Mouse (Mus musculus): ENCODE measurements around the gene Tas2r143. TPM values are rescaled to one million over a fixed set of nuclear protein-coding genes. Genes with fewer than 3 reads are reported as not detected.

The Tas2r143 gene
- polyA plus RNA-seq, 1 experiment from 2014 or later = not detected

DNA sequence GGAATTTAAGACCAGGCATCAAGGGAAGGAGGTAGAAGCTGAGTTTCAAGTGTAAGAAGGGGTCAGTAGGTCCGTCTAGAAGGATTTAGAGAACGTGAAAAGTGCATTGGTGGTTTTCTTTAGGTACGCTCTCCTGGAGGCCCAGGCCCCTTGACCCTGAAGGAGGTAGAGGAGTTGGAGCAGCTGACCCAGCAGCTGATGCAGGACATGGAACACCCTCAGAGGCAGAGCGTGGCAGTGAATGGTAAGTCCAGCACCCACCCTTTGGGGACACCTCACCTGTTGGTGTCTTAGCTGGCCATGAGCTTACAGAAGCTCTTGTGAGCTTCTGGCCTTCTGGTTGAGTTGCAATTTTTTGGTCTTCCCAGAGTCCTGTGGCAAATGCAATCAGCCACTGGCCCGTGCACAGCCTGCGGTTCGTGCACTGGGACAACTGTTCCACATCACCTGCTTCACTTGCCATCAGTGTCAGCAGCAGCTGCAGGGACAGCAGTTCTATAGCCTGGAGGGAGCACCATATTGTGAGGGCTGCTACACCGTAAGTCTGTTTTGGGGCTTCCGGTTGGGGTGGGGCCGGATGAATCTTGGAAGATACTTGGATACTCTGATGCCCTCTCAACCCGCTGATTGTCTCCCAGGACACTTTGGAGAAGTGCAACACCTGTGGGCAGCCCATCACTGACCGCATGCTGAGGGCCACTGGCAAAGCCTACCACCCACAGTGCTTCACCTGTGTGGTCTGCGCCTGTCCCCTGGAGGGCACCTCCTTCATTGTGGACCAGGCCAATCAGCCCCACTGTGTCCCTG, 44.0 kb upstream of the Tas2r143 start:
- Histone ChIP-seq H3K4me3 (ENCODE audit: low read depth, low read length) (no peak overlapping the region), H3K27me3 (replicated peaks; ENCODE audit: control insufficient read depth, insufficient read depth, low read length) (no peaks in the 10 kb centered on the region), H3K9ac (ENCODE audit: low read depth, low read length) (no peak overlapping the region), H3K36me3 (ENCODE audit: control insufficient read depth, insufficient read depth, low read length) (peaks cover 89% of the 10 kb centered on the region), H3K9me3 (ENCODE audit: control insufficient read depth, low read length) (no peaks in the 10 kb centered on the region), H3K4me2 (ENCODE audit: low read depth, low read length) (no peak overlapping the region; the same call in 1 of the 2 replicates), H3K27ac (replicated peaks; ENCODE audit: low read depth, low read length) (no peak overlapping the region), H3K4me1 (ENCODE audit: control insufficient read depth, insufficient read depth, low read length) (peaks cover 33% of the 10 kb centered on the region)
- DNase-seq (ENCODE audit: low spot score) (no peak), ATAC-seq (ENCODE audit: low read depth) (no peak)
- 85% methylated on average over 12 of the region's 13 CpGs for WGBS

DNA sequence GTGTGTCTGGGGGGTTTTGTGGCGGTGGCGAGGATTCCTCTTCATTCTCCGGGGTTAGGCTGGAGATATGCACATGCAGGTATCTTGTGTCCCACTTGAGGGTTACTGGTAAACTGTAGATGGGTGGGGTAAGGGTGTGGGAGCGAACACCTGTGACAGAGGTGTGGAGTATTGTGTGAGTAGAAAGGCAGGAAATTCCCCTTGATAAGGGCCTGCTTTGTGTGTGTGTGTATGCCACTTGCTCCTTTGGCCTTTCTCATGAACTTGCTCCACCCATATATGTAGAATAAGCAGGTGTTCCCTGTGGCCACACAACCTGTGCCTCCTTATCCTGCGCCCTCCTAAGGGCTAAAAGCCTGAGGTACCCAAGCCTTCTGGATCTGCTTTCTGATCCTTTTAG, 43.1 kb upstream of the Tas2r143 start:
- Histone ChIP-seq H3K4me2 (ENCODE audit: low read depth, low read length) (no peak overlapping the region), H3K9me3 (ENCODE audit: control insufficient read depth, low read length) (no peaks in the 10 kb centered on the region), H3K9ac (ENCODE audit: low read depth, low read length) (no peak overlapping the region), H3K4me1 (ENCODE audit: control insufficient read depth, insufficient read depth, low read length) (peaks cover 23% of the 10 kb centered on the region), H3K36me3 (ENCODE audit: control insufficient read depth, insufficient read depth, low read length) (peaks cover 85% of the 10 kb centered on the region), H3K4me3 (ENCODE audit: low read depth, low read length) (no peak overlapping the region), H3K27ac (replicated peaks; ENCODE audit: low read depth, low read length) (no peak overlapping the region), H3K27me3 (replicated peaks; ENCODE audit: control insufficient read depth, insufficient read depth, low read length) (no peaks in the 10 kb centered on the region)
- ATAC-seq (ENCODE audit: low read depth) (no peak), DNase-seq (ENCODE audit: low spot score) (no peak)
- 93% methylated on average over 5 of the region's 5 CpGs for WGBS

DNA sequence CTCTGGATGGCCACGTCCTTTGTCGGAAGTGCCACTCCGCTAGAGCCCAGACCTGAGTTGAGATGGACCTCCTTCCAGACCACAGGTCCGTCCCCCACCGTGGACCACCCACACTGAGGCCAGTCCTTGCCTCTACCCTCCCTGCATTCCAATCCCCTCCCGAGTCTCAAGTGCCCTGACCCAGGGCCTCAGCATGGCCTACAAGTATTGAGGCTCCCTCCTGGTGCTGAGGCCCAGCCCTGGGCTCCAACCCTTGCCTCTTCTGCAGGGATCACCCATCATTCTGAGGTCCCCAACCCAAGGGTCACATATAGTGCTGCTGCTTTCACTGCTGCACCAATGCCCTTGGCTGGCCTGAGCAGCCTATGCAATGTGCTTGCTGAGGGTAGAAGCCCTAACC, 42.1 kb upstream of the Tas2r143 start:
- no peak overlapping the region for H3K4me3 ChIP-seq (ENCODE audit: low read depth, low read length)
- H3K9ac ChIP-seq (ENCODE audit: low read depth, low read length) = no peak overlapping the region
- no peak overlapping the region for H3K27ac ChIP-seq (replicated peaks; ENCODE audit: low read depth, low read length)
- H3K27me3 ChIP-seq (replicated peaks; ENCODE audit: control insufficient read depth, insufficient read depth, low read length) = no peaks in the 10 kb centered on the region
- no peaks in the 10 kb centered on the region for H3K9me3 ChIP-seq (ENCODE audit: control insufficient read depth, low read length)
- no peak for DNase-seq (ENCODE audit: low spot score)
- peaks cover 75% of the 10 kb centered on the region for H3K36me3 ChIP-seq (ENCODE audit: control insufficient read depth, insufficient read depth, low read length)
- H3K4me2 ChIP-seq (ENCODE audit: low read depth, low read length) = no peak overlapping the region
- ATAC-seq (ENCODE audit: low read depth) = no peak
- peaks cover 14% of the 10 kb centered on the region for H3K4me1 ChIP-seq (ENCODE audit: control insufficient read depth, insufficient read depth, low read length)
- 67% methylated on average over 5 of the region's 6 CpGs for WGBS

DNA sequence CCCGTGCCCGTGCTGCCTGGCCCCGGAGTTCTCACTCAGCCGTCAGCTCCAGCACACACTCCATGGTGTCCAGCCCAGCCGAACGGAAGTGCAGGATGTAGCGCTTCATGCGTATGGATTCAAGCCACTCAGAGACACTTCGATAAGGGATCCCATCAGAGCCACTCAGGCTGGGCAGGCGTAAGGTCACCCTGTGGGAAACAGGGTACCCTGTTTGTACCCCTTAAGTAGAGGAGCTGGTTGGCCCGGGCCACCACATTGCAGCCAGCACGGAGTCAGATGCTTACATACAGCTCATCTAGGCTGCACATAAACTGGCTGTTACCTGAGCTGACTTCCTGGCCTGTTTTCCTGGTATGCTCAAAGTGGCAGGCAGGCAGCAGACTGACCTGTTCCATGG, 41.1 kb upstream of the Tas2r143 start:
- Histone ChIP-seq H3K9me3 (ENCODE audit: control insufficient read depth, low read length) (no peaks in the 10 kb centered on the region), H3K27me3 (replicated peaks; ENCODE audit: control insufficient read depth, insufficient read depth, low read length) (no peaks in the 10 kb centered on the region), H3K36me3 (ENCODE audit: control insufficient read depth, insufficient read depth, low read length) (peaks cover 68% of the 10 kb centered on the region), H3K4me2 (ENCODE audit: low read depth, low read length) (no peak overlapping the region), H3K4me1 (ENCODE audit: control insufficient read depth, insufficient read depth, low read length) (0 out of 2 replicates have a peak, but pooled peaks cover 5% of the 10 kb centered on the region), H3K4me3 (ENCODE audit: low read depth, low read length) (no peak overlapping the region), H3K27ac (replicated peaks; ENCODE audit: low read depth, low read length) (no peak overlapping the region), H3K9ac (ENCODE audit: low read depth, low read length) (no peak overlapping the region)
- ATAC-seq (ENCODE audit: low read depth) (no peak), DNase-seq (ENCODE audit: low spot score) (no peak)
- WGBS = 89% methylated on average over 12 of the region's 12 CpGs

DNA sequence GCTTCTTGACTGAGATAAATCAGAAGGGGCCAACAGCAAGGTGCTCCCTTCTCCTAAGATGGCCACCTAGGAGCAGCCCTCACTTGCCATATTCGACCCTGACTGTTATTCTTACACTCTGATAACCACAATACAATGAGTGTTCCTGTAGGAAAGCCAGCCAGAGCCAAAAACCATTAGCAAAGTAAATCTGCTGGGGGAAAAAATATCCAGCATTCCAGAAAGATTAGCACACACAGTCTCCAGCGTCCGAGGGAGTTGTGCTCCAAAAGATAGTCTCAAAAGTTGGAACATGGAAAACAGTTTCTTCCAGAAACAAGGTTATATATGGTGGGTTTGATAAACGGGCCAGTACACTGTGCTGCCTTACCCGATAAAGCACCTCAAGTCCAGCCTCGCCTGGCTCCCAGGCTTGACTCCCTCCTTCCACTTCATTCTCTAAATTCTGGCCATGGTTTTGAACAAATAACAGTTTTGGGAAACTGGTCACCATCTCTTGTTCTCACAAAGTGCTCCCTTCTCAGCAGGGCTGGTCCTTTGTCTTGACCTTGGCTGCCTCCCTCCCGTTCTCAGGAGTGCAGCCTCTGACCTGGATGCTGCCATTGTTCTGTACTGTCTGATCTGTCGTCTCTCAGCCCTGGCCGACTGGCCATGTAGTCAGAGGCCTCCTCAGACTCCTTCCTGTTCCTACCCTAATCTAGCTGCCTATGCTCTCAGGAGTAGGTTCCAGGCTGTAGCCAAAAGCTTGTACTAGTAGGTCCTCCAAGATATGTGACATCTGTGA, 40.5 kb upstream of the Tas2r143 start:
- WGBS = 70% methylated on average over 9 of the region's 9 CpGs
- no peak overlapping the region for H3K27ac ChIP-seq (replicated peaks; ENCODE audit: low read depth, low read length)
- H3K4me2 ChIP-seq (ENCODE audit: low read depth, low read length) = no peak overlapping the region
- no peak overlapping the region for H3K9ac ChIP-seq (ENCODE audit: low read depth, low read length)
- ATAC-seq (ENCODE audit: low read depth) = no peak
- DNase-seq (ENCODE audit: low spot score) = no peak
- peaks cover 68% of the 10 kb centered on the region for H3K36me3 ChIP-seq (ENCODE audit: control insufficient read depth, insufficient read depth, low read length)
- no peaks in the 10 kb centered on the region for H3K9me3 ChIP-seq (ENCODE audit: control insufficient read depth, low read length)
- no peaks in the 10 kb centered on the region for H3K27me3 ChIP-seq (replicated peaks; ENCODE audit: control insufficient read depth, insufficient read depth, low read length)
- no peaks in the 10 kb centered on the region for H3K4me1 ChIP-seq (ENCODE audit: control insufficient read depth, insufficient read depth, low read length)
- no peak overlapping the region for H3K4me3 ChIP-seq (ENCODE audit: low read depth, low read length)

DNA sequence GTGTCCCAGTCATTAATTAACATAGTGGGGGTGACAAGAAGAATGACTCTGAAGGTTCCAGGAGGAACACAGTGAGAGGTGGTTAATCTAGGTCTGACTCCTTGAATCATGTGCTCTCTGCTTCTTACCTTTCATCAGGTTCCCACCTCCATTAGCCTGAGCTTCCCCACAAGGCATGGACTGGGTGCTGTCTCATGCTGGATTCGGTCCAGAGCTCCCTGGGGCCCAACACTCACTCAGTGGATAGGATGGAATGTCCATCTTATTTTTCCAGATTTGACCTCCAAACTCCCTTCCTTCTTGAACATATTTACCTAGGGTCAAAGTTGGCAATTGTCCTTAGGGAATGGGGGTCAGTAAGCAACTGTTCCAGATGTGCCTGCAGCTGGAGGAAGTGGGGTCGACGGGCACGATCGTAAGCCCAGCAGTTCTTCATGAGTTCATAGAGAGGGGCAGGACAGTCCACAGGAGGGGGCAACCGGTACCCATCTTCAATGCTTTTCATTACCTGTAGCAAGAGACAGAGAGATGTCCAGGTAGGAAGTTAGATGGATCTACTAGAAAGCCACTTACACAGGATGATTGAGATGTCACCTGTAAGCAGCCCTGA, 39.7 kb upstream of the Tas2r143 start:
- DNase-seq (ENCODE audit: low spot score) (no peak), ATAC-seq (ENCODE audit: low read depth) (no peak)
- no peak overlapping the region for H3K27ac ChIP-seq (replicated peaks; ENCODE audit: low read depth, low read length)
- peaks cover 60% of the 10 kb centered on the region for H3K36me3 ChIP-seq (ENCODE audit: control insufficient read depth, insufficient read depth, low read length)
- H3K4me1 ChIP-seq (ENCODE audit: control insufficient read depth, insufficient read depth, low read length) = no peaks in the 10 kb centered on the region
- 78% methylated on average over 6 of the region's 6 CpGs for WGBS
- no peaks in the 10 kb centered on the region for H3K9me3 ChIP-seq (ENCODE audit: control insufficient read depth, low read length)
- no peaks in the 10 kb centered on the region for H3K27me3 ChIP-seq (replicated peaks; ENCODE audit: control insufficient read depth, insufficient read depth, low read length)
- H3K4me2 ChIP-seq (ENCODE audit: low read depth, low read length) = no peak overlapping the region
- H3K4me3 ChIP-seq (ENCODE audit: low read depth, low read length) = no peak overlapping the region
- no peak overlapping the region for H3K9ac ChIP-seq (ENCODE audit: low read depth, low read length)

DNA sequence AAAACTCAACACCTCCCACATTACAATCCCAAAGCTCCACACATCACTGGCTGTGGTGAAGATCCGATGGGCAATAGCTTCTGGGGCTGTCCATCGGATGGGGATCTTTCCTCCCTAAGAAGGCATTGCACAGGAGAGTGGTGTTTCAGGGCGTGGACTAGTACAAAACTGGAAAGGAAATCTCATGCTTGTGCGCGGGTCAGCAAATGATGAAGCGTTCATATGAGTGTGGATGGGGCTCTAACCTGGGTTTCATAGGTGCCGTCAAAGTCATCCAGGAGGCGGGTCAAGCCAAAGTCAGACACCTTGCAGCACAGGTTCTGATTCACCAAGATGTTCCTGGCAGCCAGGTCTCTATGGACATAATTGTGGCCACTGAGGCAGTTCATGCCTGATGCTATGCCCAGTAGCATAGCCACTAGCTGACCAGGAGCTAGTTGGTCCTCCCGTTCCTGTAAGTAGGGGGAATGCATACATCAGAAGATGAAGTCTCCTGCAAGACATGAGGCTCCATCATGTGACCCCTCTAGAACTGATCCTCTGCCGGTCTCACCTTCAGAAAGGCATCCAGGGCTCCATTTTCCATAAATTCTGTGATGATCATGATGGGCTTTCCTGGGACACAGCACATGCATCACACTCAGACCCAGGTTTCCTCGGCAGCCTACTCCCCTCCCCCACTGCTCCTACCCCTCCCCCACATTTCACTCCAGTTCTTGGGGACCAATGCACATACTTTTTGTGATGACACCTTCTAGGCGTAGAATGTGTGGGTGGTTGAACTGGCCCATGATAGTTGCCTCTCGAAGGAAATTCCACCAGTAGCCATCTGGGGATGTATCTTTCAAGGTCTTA, 38.8 kb upstream of the Tas2r143 start:
- ATAC-seq (ENCODE audit: low read depth) (no peak), DNase-seq (ENCODE audit: low spot score) (no peak)
- Histone ChIP-seq H3K4me2 (ENCODE audit: low read depth, low read length) (no peak overlapping the region), H3K9ac (ENCODE audit: low read depth, low read length) (no peak overlapping the region), H3K9me3 (ENCODE audit: control insufficient read depth, low read length) (no peaks in the 10 kb centered on the region), H3K4me3 (ENCODE audit: low read depth, low read length) (no peak overlapping the region), H3K36me3 (ENCODE audit: control insufficient read depth, insufficient read depth, low read length) (peaks cover 51% of the 10 kb centered on the region), H3K4me1 (ENCODE audit: control insufficient read depth, insufficient read depth, low read length) (no peaks in the 10 kb centered on the region), H3K27ac (replicated peaks; ENCODE audit: low read depth, low read length) (no peak overlapping the region), H3K27me3 (replicated peaks; ENCODE audit: control insufficient read depth, insufficient read depth, low read length) (no peaks in the 10 kb centered on the region)
- WGBS = 88% methylated on average over 13 of the region's 13 CpGs

DNA sequence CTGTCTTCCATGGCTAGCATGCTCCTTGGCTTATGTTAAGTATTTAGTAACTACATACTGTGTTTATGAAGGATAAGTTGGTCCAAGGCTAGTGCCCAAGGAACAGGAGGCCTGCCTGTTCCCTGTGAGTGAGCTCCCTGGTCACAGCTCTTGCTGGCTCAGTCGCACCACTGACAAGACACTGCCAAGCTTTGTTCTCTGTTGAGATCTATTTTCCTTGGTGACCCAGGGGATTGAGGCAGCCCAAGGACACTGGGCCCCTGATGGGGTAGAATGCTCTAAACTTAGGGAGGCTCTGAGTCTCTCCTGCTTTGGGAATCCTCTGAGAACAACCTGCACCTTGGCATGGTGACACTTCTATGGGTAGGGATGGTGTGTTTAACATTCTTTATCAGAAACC, 38.0 kb upstream of the Tas2r143 start:
- Histone ChIP-seq H3K4me3 (ENCODE audit: low read depth, low read length) (no peak overlapping the region), H3K36me3 (ENCODE audit: control insufficient read depth, insufficient read depth, low read length) (peaks cover 43% of the 10 kb centered on the region), H3K27ac (replicated peaks; ENCODE audit: low read depth, low read length) (no peak overlapping the region), H3K4me1 (ENCODE audit: control insufficient read depth, insufficient read depth, low read length) (no peaks in the 10 kb centered on the region), H3K4me2 (ENCODE audit: low read depth, low read length) (no peak overlapping the region), H3K9me3 (ENCODE audit: control insufficient read depth, low read length) (no peaks in the 10 kb centered on the region), H3K9ac (ENCODE audit: low read depth, low read length) (no peak overlapping the region), H3K27me3 (replicated peaks; ENCODE audit: control insufficient read depth, insufficient read depth, low read length) (no peaks in the 10 kb centered on the region)
- ATAC-seq (ENCODE audit: low read depth) = no peak
- no peak for DNase-seq (ENCODE audit: low spot score)
- 55% methylated on average over 1 of the region's 1 CpGs for WGBS

Data from embryonic facial prominence, embryonic 14.5 days (tissue).